Mouse (Mus musculus) midbrain, embryonic 14.5 days (tissue): ENCODE results near the gene Otp. TPM values are rescaled to one million over a fixed set of nuclear protein-coding genes. Genes with fewer than 3 reads are reported as not detected.
A peak's percentile ranks its signal among the peaks of the same experiment; 100 is the strongest.

Source experiments
- ATAC-seq: fragments of 200-750 bp; cut with Nextera tagmentation; 2 replicates; pipeline ENCODE4 v1.8.0; 2017; ENCODE audit warnings: moderate number of reproducible peaks, moderate library complexity; ENCODE audit not compliant: low FRiP score, low TSS enrichment
- DNase-seq: peaks from one replicate; pipeline ENCODE4 v3.0.0-alpha.2; 2015
- H3K27ac ChIP-seq: fragments of 300-500 bp; sonication (generic); replicated peaks from 2 replicates; pipeline ENCODE4 v1.5.1; 2014; ENCODE audit warnings: mild to moderate bottlenecking, low read depth, low read length, moderate library complexity
- H3K27me3 ChIP-seq: fragments of 300-500 bp; sonication (generic); 2 replicates; pipeline ENCODE4 v1.6.1; 2014; ENCODE audit warnings: low read length, control low read depth, mixed read lengths; ENCODE audit not compliant: control insufficient read depth, insufficient read depth
- H3K36me3 ChIP-seq: fragments of 300-500 bp; sonication (generic); 2 replicates; pipeline ENCODE4 v1.6.1; 2014; ENCODE audit warnings: low read length, control low read depth; ENCODE audit not compliant: control insufficient read depth, insufficient read depth
- H3K4me1 ChIP-seq: fragments of 300-500 bp; sonication (generic); 2 replicates; pipeline ENCODE4 v1.6.1; 2014; ENCODE audit warnings: mild to moderate bottlenecking, antibody characterized with exemption, low read length, control low read depth; ENCODE audit not compliant: control insufficient read depth, insufficient read depth
- H3K4me2 ChIP-seq: fragments of 300-500 bp; sonication (generic); 2 replicates; pipeline ENCODE4 v1.6.1; 2014; ENCODE audit warnings: mild to moderate bottlenecking, low read length, moderate library complexity
- H3K4me3 ChIP-seq: fragments of 300-500 bp; sonication (generic); replicated peaks from 2 replicates; pipeline ENCODE4 v1.5.1; 2014; ENCODE audit warnings: low read depth, low read length
- H3K9ac ChIP-seq: fragments of 300-500 bp; sonication (generic); replicated peaks from 2 replicates; pipeline ENCODE4 v1.6.1; 2014; ENCODE audit warnings: mild to moderate bottlenecking, low read length, moderate library complexity
- H3K9me3 ChIP-seq: fragments of 300-500 bp; sonication (generic); 2 replicates; pipeline ENCODE4 v1.6.1; 2016; ENCODE audit warnings: low read length, control low read depth, mixed read lengths; ENCODE audit not compliant: control insufficient read depth
- WGBS: fragments of 180-500 bp; shearing (Covaris S2); extraction: QIAGEN DNeasy Blood & Tissue Kit; methylation state at CpG from one replicate; pipeline ENCODE4 v1.1.7; 2014; 5-methylcytosine and 5-hydroxymethylcytosine counted together
- polyA plus RNA-seq: library from polyadenylated mRNA; unstranded; fragments of >200 nt; fragmentation: Nextera tagmentation; extraction: Ambion mirVana; gene quantifications from 2 replicates; pipeline ENCODE4 v1.2.1, GENCODE M21; 2014

The Otp gene
- 5.3 and 5.4 TPM in 2 replicates for polyA plus RNA-seq

GRCm38 (mm10) chr13:94875396-94875880 is at the start of gene Otp:
Gene Otp (plus strand): TSS chr13:94875602.
- Histone ChIP-seq H3K9ac (no peak within 1 kb of the TSS), H3K4me3 (peak within 1 kb of the TSS; percentile 15), H3K4me1 (no peaks in the 10 kb centered on the region), H3K27ac (peak within 1 kb of the TSS; percentile 22; the same call in 1 of the 2 replicates), H3K4me2 (peak within 1 kb of the TSS; percentile 17; the same call in 1 of the 2 replicates), H3K27me3 (peaks cover 70% of the 10 kb centered on the region), H3K36me3 (no peaks in the 10 kb centered on the region), H3K9me3 (no peaks in the 10 kb centered on the region)
- ATAC-seq (peak; percentile 74), DNase-seq (peak; percentile 55)
- under 1% methylated on average over 30 of the region's 30 CpGs for WGBS

- DNase-seq (no peak), ATAC-seq (no peak)
- no peaks in the 10 kb centered on the region for H3K9me3 ChIP-seq
- no peak overlapping the region for H3K4me2 ChIP-seq
- no peaks in the 10 kb centered on the region for H3K27me3 ChIP-seq
- H3K4me1 ChIP-seq, result no peaks in the 10 kb centered on the region
- H3K9ac ChIP-seq, result no peak overlapping the region
- 94% methylated on average over 5 of the region's 5 CpGs for WGBS
- H3K27ac ChIP-seq, result no peak overlapping the region
- no peak overlapping the region for H3K4me3 ChIP-seq
- no peaks in the 10 kb centered on the region for H3K36me3 ChIP-seq
These were observed 49.0 kb upstream of the Otp start for GRCm38 (mm10) chr13:94826389-94826788.

GRCm38 (mm10) chr13:94826986-94827385 is 48.4 kb upstream of the Otp start:
- H3K4me2 ChIP-seq, result no peak overlapping the region
- H3K36me3 ChIP-seq, result no peaks in the 10 kb centered on the region
- H3K4me3 ChIP-seq, result no peak overlapping the region
- WGBS, result 92% methylated on average over 2 of the region's 2 CpGs
- no peaks in the 10 kb centered on the region for H3K4me1 ChIP-seq
- no peak for DNase-seq
- no peak overlapping the region for H3K9ac ChIP-seq
- no peak for ATAC-seq
- no peaks in the 10 kb centered on the region for H3K9me3 ChIP-seq
- no peaks in the 10 kb centered on the region for H3K27me3 ChIP-seq
- H3K27ac ChIP-seq, result no peak overlapping the region

GRCm38 (mm10) chr13:94827847-94828246 is 47.6 kb upstream of the Otp start:
- H3K27me3 ChIP-seq, result no peaks in the 10 kb centered on the region
- H3K36me3 ChIP-seq, result peaks cover 7% of the 10 kb centered on the region
- H3K9ac ChIP-seq, result no peak overlapping the region
- no peak overlapping the region for H3K4me3 ChIP-seq
- H3K4me2 ChIP-seq, result no peak overlapping the region
- no peak for DNase-seq
- no peaks in the 10 kb centered on the region for H3K9me3 ChIP-seq
- H3K27ac ChIP-seq, result no peak overlapping the region
- 49% methylated on average over 2 of the region's 2 CpGs for WGBS
- no peak for ATAC-seq
- no peaks in the 10 kb centered on the region for H3K4me1 ChIP-seq

GRCm38 (mm10) chr13:94838047-94838720 is 37.2 kb upstream of the Otp start:
- WGBS, result 78% methylated on average over 5 of the region's 5 CpGs
- no peak for ATAC-seq

GRCm38 (mm10) chr13:94838756-94839337 is 36.6 kb upstream of the Otp start:
- Histone ChIP-seq H3K4me3 (no peak overlapping the region), H3K36me3 (peaks cover 16% of the 10 kb centered on the region), H3K4me2 (no peak overlapping the region), H3K9me3 (no peaks in the 10 kb centered on the region), H3K27ac (no peak overlapping the region), H3K27me3 (no peaks in the 10 kb centered on the region), H3K9ac (no peak overlapping the region), H3K4me1 (0 out of 2 replicates have a peak, but pooled peaks cover 2% of the 10 kb centered on the region)
- ATAC-seq (no peak), DNase-seq (peak; percentile 65)
- 87% methylated on average over 8 of the region's 8 CpGs for WGBS

More at GRCm38 (mm10) chr13:94838047-94838720, 37.2 kb upstream of the Otp start:
- Histone ChIP-seq H3K27ac (0 out of 2 replicates have a peak overlapping the region, but pooled peaks have one; percentile 13), H3K4me1 (0 out of 2 replicates have a peak, but pooled peaks cover 2% of the 10 kb centered on the region), H3K36me3 (peaks cover 22% of the 10 kb centered on the region), H3K4me2 (no peak overlapping the region), H3K4me3 (no peak overlapping the region), H3K9me3 (no peaks in the 10 kb centered on the region), H3K9ac (no peak overlapping the region), H3K27me3 (no peaks in the 10 kb centered on the region)
- DNase-seq, result no peak

GRCm38 (mm10) chr13:94843236-94843635 is 32.2 kb upstream of the Otp start:
- Histone ChIP-seq H3K4me1 (0 out of 2 replicates have a peak, but pooled peaks cover 2% of the 10 kb centered on the region), H3K9ac (no peak overlapping the region), H3K36me3 (peaks cover 5% of the 10 kb centered on the region), H3K4me2 (no peak overlapping the region), H3K27ac (no peak overlapping the region), H3K27me3 (no peaks in the 10 kb centered on the region), H3K4me3 (no peak overlapping the region), H3K9me3 (no peaks in the 10 kb centered on the region)
- DNase-seq (no peak), ATAC-seq (no peak)
- 81% methylated on average over 5 of the region's 5 CpGs for WGBS

- H3K9ac ChIP-seq, result no peak overlapping the region
- DNase-seq (no peak), ATAC-seq (no peak)
- 81% methylated on average over 7 of the region's 7 CpGs for WGBS
- H3K27ac ChIP-seq, result no peak overlapping the region
- H3K4me3 ChIP-seq, result no peak overlapping the region
- no peaks in the 10 kb centered on the region for H3K4me1 ChIP-seq
- H3K27me3 ChIP-seq, result no peaks in the 10 kb centered on the region
- H3K9me3 ChIP-seq, result no peaks in the 10 kb centered on the region
- H3K4me2 ChIP-seq, result no peak overlapping the region
- H3K36me3 ChIP-seq, result no peaks in the 10 kb centered on the region
These were observed 27.5 kb upstream of the Otp start for GRCm38 (mm10) chr13:94847870-94848269.
